Mouse (Mus musculus) G1E (cell line): ENCODE results near the gene Carns1.

Experiments used
- CTCF ChIP-seq: IDR thresholded peaks from 2 replicates; pipeline ENCODE4 v1.5.1; 2012; ENCODE audit warnings: low read depth, low read length, inconsistent platforms, mixed read lengths
- POLR2AphosphoS5 ChIP-seq: IDR thresholded peaks from 2 replicates; pipeline ENCODE4 v1.6.1; 2012; ENCODE audit warnings: low read depth, low read length, inconsistent platforms; ENCODE audit not compliant: insufficient replicate concordance
- TAL1 ChIP-seq: conservative IDR thresholded peaks from 2 replicates; pipeline ENCODE4 v1.6.1; 2012; ENCODE audit warnings: low read depth, low read length, inconsistent platforms, mixed read lengths

- TF ChIP-seq CTCF, result no peak
- no peak for TF ChIP-seq POLR2AphosphoS5
- TF ChIP-seq TAL1, result no peak
These were observed 12.4 kb downstream of the Carns1 start, which contains the start of gene Rps6kb2 for GRCm38 (mm10) chr19:4162646-4163542.
